Mouse (Mus musculus): ENCODE data around the gene Terb1. TPM values are rescaled to one million over a fixed set of nuclear protein-coding genes. Genes with fewer than 3 reads are reported as not detected.

Terb1 gene
- polyA plus RNA-seq, 1 experiment, result not detected

DNA sequence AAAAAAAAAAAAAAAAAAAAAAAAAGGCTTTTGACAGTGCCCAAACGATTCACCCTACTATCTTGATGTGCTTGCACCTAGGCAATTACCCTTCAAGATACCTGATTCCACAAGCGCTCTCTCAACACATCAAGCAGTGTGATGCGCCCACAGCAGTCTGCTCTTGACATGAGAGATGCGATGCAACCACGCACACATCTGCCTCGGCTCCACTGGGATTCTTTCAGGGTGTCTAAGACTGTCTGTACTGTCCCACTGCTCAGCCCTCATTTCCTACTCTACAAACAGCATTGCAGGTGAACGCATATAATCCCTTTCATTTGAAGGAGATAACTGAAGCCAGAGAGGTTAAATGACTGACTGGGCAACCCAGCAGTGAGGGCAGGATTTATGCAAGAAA is 68.1 kb downstream of the Terb1 start:
- DNase-seq, result no peak
- WGBS, result 49% methylated on average over 7 of the region's 7 CpGs
- no peak for TF ChIP-seq CTCF (conservative IDR thresholded peaks at IDR 0.05; ENCODE audit: insufficient read depth, insufficient read length, low read depth, low read length)
- no peak for TF ChIP-seq POLR2A (IDR thresholded peaks at IDR 0.05; ENCODE audit: low read depth, low read length)
- H3K27me3 ChIP-seq (replicated peaks; ENCODE audit: control insufficient read depth, insufficient read depth, low read length), result no peaks in the 10 kb centered on the region
- H3K27ac ChIP-seq (ENCODE audit: insufficient read depth, low read depth, low read length), result no peak overlapping the region
- H3K36me3 ChIP-seq (ENCODE audit: control insufficient read depth, insufficient read depth, low read length), result no peaks in the 10 kb centered on the region; the same call in 1 of the 2 replicates
- peaks cover 8% of the 10 kb centered on the region for H3K4me1 ChIP-seq (ENCODE audit: control insufficient read depth, insufficient read depth, low read length)
- peak overlapping the region; percentile 94 for H3K4me3 ChIP-seq (ENCODE audit: insufficient read depth, low read depth, low read length)

GRCm38 (mm10) chr8:104439461-104439860 is 70.2 kb downstream of the Terb1 start:
- no peak overlapping the region for H3K4me3 ChIP-seq (ENCODE audit: insufficient read depth, low read depth, low read length)
- peaks cover 12% of the 10 kb centered on the region for H3K4me1 ChIP-seq (ENCODE audit: control insufficient read depth, insufficient read depth, low read length)
- H3K27ac ChIP-seq (ENCODE audit: insufficient read depth, low read depth, low read length), result no peak overlapping the region
- H3K27me3 ChIP-seq (replicated peaks; ENCODE audit: control insufficient read depth, insufficient read depth, low read length), result no peaks in the 10 kb centered on the region
- no peak for DNase-seq
- TF ChIP-seq CTCF (conservative IDR thresholded peaks at IDR 0.05; ENCODE audit: insufficient read depth, insufficient read length, low read depth, low read length), result no peak
- TF ChIP-seq POLR2A (IDR thresholded peaks at IDR 0.05; ENCODE audit: low read depth, low read length), result no peak
- no peaks in the 10 kb centered on the region; the same call in 1 of the 2 replicates for H3K36me3 ChIP-seq (ENCODE audit: control insufficient read depth, insufficient read depth, low read length)
- WGBS, result 86% methylated on average over 8 of the region's 8 CpGs

DNA sequence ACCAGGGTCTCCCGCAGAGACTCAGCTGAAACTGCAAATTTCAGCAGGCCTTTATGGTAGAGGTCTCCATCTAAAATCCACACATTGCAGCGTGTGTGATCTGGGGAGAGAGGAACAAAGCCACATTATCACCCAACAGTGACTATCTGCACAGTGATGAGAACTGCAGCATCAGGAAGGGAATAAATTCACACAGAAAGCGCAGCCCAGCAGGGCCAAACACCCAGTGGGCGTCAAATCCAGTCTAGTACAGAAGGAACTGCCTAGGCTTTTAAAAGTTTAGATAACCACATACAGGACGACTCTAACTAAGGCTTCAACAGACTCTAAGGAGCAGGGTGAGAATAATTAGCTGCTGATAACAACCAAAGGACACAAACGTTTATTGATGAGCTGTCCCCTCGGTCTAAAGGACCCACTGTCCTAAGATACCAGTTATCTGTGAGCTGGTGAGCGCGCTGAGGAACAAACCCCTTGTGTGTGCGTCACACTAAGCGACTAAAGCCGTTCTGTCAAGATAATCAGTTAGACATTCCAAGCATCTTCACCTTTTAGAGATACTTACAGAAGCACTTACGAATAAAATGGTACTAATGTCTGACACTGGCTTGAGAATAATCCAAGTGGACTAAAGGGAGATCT is 72.1 kb downstream of the Terb1 start:
- DNase-seq, result no peak
- TF ChIP-seq POLR2A (IDR thresholded peaks at IDR 0.05; ENCODE audit: low read depth, low read length) (no peak), CTCF (conservative IDR thresholded peaks at IDR 0.05; ENCODE audit: insufficient read depth, insufficient read length, low read depth, low read length) (no peak)
- H3K4me3 ChIP-seq (ENCODE audit: insufficient read depth, low read depth, low read length), result no peak overlapping the region
- no peaks in the 10 kb centered on the region; the same call in 1 of the 2 replicates for H3K36me3 ChIP-seq (ENCODE audit: control insufficient read depth, insufficient read depth, low read length)
- H3K27me3 ChIP-seq (replicated peaks; ENCODE audit: control insufficient read depth, insufficient read depth, low read length), result no peaks in the 10 kb centered on the region
- 96% methylated on average over 13 of the region's 13 CpGs for WGBS
- H3K4me1 ChIP-seq (ENCODE audit: control insufficient read depth, insufficient read depth, low read length), result peaks cover 12% of the 10 kb centered on the region
- H3K27ac ChIP-seq (ENCODE audit: insufficient read depth, low read depth, low read length), result no peak overlapping the region

DNA sequence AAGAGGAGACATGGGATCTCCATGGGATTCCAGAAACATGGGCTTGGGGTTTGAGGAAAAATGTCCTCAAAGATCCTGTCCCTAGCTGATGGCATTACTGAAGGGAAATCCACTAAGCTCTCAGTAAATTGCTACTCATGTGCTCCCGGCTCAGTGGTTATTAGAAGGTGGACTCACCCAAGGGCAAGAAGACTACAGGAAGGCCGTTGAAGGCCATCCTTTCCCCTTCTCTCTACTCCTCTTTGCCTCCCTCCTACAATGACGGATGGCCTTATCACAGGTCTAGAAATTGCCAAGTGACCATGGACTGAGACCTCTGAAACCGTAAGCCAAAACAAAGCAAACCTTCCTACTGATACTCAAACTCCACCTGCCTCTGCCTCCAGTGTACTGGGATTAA is 73.1 kb downstream of the Terb1 start:
- TF ChIP-seq CTCF (conservative IDR thresholded peaks at IDR 0.05; ENCODE audit: insufficient read depth, insufficient read length, low read depth, low read length) (no peak), POLR2A (IDR thresholded peaks at IDR 0.05; ENCODE audit: low read depth, low read length) (no peak)
- DNase-seq, result no peak

GRCm38 (mm10) chr8:104436038-104436437 is 73.7 kb downstream of the Terb1 start:
- Histone ChIP-seq H3K4me3 (ENCODE audit: insufficient read depth, low read depth, low read length) (no peak overlapping the region), H3K4me1 (ENCODE audit: control insufficient read depth, insufficient read depth, low read length) (peaks cover 4% of the 10 kb centered on the region), H3K27ac (ENCODE audit: insufficient read depth, low read depth, low read length) (0 out of 2 replicates have a peak overlapping the region, but pooled peaks have one; percentile 1), H3K27me3 (replicated peaks; ENCODE audit: control insufficient read depth, insufficient read depth, low read length) (no peaks in the 10 kb centered on the region), H3K36me3 (ENCODE audit: control insufficient read depth, insufficient read depth, low read length) (no peaks in the 10 kb centered on the region; the same call in 1 of the 2 replicates)
- 16% methylated on average over 12 of the region's 12 CpGs for WGBS
- no peak for TF ChIP-seq POLR2A (IDR thresholded peaks at IDR 0.05; ENCODE audit: low read depth, low read length)
- TF ChIP-seq CTCF (conservative IDR thresholded peaks at IDR 0.05; ENCODE audit: insufficient read depth, insufficient read length, low read depth, low read length), result no peak
- DNase-seq, result peak; percentile 99

More for the DNA sequence above, 73.1 kb downstream of the Terb1 start:
- Histone ChIP-seq H3K27ac (ENCODE audit: insufficient read depth, low read depth, low read length) (peak overlapping the region; percentile 58; the same call in 1 of the 2 replicates), H3K4me3 (ENCODE audit: insufficient read depth, low read depth, low read length) (no peak overlapping the region), H3K36me3 (ENCODE audit: control insufficient read depth, insufficient read depth, low read length) (no peaks in the 10 kb centered on the region; the same call in 1 of the 2 replicates), H3K27me3 (replicated peaks; ENCODE audit: control insufficient read depth, insufficient read depth, low read length) (no peaks in the 10 kb centered on the region), H3K4me1 (ENCODE audit: control insufficient read depth, insufficient read depth, low read length) (peaks cover 8% of the 10 kb centered on the region)
- 82% methylated on average over 4 of the region's 4 CpGs for WGBS

- H3K27ac ChIP-seq (ENCODE audit: insufficient read depth, low read depth, low read length), result no peak overlapping the region
- H3K27me3 ChIP-seq (replicated peaks; ENCODE audit: control insufficient read depth, insufficient read depth, low read length), result no peaks in the 10 kb centered on the region
- H3K4me3 ChIP-seq (ENCODE audit: insufficient read depth, low read depth, low read length), result no peak overlapping the region
- no peak for TF ChIP-seq POLR2A (IDR thresholded peaks at IDR 0.05; ENCODE audit: low read depth, low read length)
- no peak for TF ChIP-seq CTCF (conservative IDR thresholded peaks at IDR 0.05; ENCODE audit: insufficient read depth, insufficient read length, low read depth, low read length)
- H3K4me1 ChIP-seq (ENCODE audit: control insufficient read depth, insufficient read depth, low read length), result peaks cover 4% of the 10 kb centered on the region
- whole genome bisulfite sequencing, result 70% methylated on average over 18 of the region's 18 CpGs
- no peaks in the 10 kb centered on the region; the same call in 1 of the 2 replicates for H3K36me3 ChIP-seq (ENCODE audit: control insufficient read depth, insufficient read depth, low read length)
- DNase-seq, result no peak
These were observed 74.8 kb downstream of the Terb1 start for GRCm38 (mm10) chr8:104434826-104435354.

DNA sequence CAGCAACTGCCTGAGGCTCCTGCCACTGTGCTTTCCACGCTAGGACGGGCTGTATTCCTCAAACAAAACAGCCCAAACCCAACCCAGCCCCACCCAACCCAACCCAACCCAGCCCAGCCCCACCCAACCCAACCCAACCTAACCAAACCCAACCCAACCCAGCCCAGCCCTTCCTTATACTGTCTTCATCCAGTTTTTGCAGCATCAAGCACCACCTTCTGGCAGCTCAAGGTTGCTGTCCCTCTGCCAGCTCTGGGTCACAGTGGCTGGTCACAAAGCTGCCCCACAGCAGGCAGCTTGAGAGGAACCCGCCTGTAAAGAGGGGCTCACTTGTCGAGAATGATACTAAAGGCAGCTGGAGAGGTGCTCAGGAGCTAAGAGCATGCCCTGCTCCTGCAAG is 75.4 kb downstream of the Terb1 start:
- peak; percentile 53 for DNase-seq
- Histone ChIP-seq H3K36me3 (ENCODE audit: control insufficient read depth, insufficient read depth, low read length) (no peaks in the 10 kb centered on the region; the same call in 1 of the 2 replicates), H3K4me1 (ENCODE audit: control insufficient read depth, insufficient read depth, low read length) (peaks cover 4% of the 10 kb centered on the region), H3K27me3 (replicated peaks; ENCODE audit: control insufficient read depth, insufficient read depth, low read length) (no peaks in the 10 kb centered on the region), H3K27ac (ENCODE audit: insufficient read depth, low read depth, low read length) (no peak overlapping the region), H3K4me3 (ENCODE audit: insufficient read depth, low read depth, low read length) (no peak overlapping the region)
- TF ChIP-seq CTCF (conservative IDR thresholded peaks at IDR 0.05; ENCODE audit: insufficient read depth, insufficient read length, low read depth, low read length) (no peak; the same call in 1 of the 2 replicates), POLR2A (IDR thresholded peaks at IDR 0.05; ENCODE audit: low read depth, low read length) (no peak)
- WGBS, result 64% methylated on average over 4 of the region's 4 CpGs

Measured in kidney, adult 2 months (tissue).